Mouse (Mus musculus) forebrain, postnatal 0 days (tissue): ENCODE data around the gene Rhoa. TPM values are rescaled to one million over a fixed set of nuclear protein-coding genes. Genes with fewer than 3 reads are reported as not detected.

Experiments
- ATAC-seq: fragments of 200-750 bp; cut with Nextera tagmentation; 2 replicates; pipeline ENCODE4 v1.8.0; 2017; ENCODE audit warnings: mild to moderate bottlenecking, moderate library complexity
- DNase-seq: peaks from one replicate; pipeline ENCODE4 v3.0.0-alpha.2; 2015
- H3K27ac ChIP-seq: fragments of 300-500 bp; sonication (generic); 2 replicates; pipeline ENCODE4 v1.5.1; 2014; ENCODE audit warnings: low read depth, mild to moderate bottlenecking, antibody characterized with exemption, low read length, moderate library complexity, mixed read lengths
- H3K27me3 ChIP-seq: fragments of 300-500 bp; sonication (generic); 2 replicates; pipeline ENCODE4 v1.6.1; 2014; ENCODE audit warnings: mild to moderate bottlenecking, low read length, mixed read lengths; ENCODE audit not compliant: insufficient read depth
- H3K36me3 ChIP-seq: fragments of 300-500 bp; sonication (generic); 2 replicates; pipeline ENCODE4 v1.6.1; 2014; ENCODE audit warnings: mild to moderate bottlenecking, moderate library complexity; ENCODE audit not compliant: insufficient read depth
- H3K4me1 ChIP-seq: fragments of 300-500 bp; sonication (generic); 2 replicates; pipeline ENCODE4 v1.6.1; 2014; ENCODE audit warnings: antibody characterized with exemption; ENCODE audit not compliant: insufficient read depth
- H3K4me2 ChIP-seq: fragments of 300-500 bp; sonication (generic); 2 replicates; pipeline ENCODE4 v1.6.1; 2014; ENCODE audit warnings: low read depth, mild to moderate bottlenecking, moderate library complexity
- H3K4me3 ChIP-seq: fragments of 300-500 bp; sonication (generic); 2 replicates; pipeline ENCODE4 v1.5.1; 2014; ENCODE audit warnings: low read depth, low read length, mixed read lengths
- H3K9ac ChIP-seq: fragments of 300-500 bp; sonication (generic); 2 replicates; pipeline ENCODE4 v1.6.1; 2014; ENCODE audit warnings: mild to moderate bottlenecking
- H3K9me3 ChIP-seq: fragments of 300-500 bp; sonication (generic); 2 replicates; pipeline ENCODE4 v1.6.1; 2016; ENCODE audit warnings: low read length
- CTCF ChIP-seq: sonication (generic); IDR thresholded peaks from 2 replicates; pipeline ENCODE4 v1.5.1; 2016; ENCODE audit warnings: antibody characterized with exemption, control low read depth, low read depth
- WGBS: fragments of 180-500 bp; shearing (Covaris S2); extraction: QIAGEN DNeasy Blood & Tissue Kit; methylation state at CpG from one replicate; pipeline ENCODE4 v1.1.7; 2014; 5-methylcytosine and 5-hydroxymethylcytosine counted together
- polyA plus RNA-seq: library from polyadenylated mRNA; unstranded; fragments of >200 nt; fragmentation: Nextera tagmentation; extraction: Ambion mirVana; gene quantifications from 2 replicates; pipeline ENCODE4 v1.2.1, GENCODE M21; 2015
- total RNA-seq: library from RNA; depleted of rRNA; stranded (reverse); fragments of >200 nt; gene quantifications from 2 replicates; pipeline ENCODE4 v1.2.3, GENCODE M21; 2014; rRNA removed

Gene Rhoa
- total and polyA plus RNA-seq, 2 experiments from 2014 or later: 126 to 271 TPM

DNA sequence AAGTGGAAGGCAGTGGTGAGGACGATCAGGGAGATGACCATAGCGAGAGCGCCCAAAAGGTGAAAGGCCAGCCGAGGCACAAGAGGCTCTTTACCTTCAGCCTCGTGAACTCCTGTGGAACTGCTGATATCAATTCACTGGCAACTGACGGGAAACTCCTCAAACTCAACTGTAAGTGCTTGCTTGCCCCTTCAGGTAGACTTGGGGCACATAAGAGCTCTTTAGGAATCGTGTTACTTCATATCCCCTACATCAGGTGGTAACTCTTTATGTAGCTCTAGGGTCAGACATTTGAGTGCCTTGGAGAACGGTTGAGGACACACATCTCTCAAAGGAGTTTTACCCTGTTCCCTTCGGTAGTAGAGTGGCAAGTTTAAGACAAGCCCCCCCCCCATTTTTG lies 75.5 kb downstream of the Rhoa start:
- Histone ChIP-seq H3K4me1 (no peaks in the 10 kb centered on the region), H3K27ac (no peak overlapping the region), H3K4me2 (no peak overlapping the region), H3K27me3 (no peaks in the 10 kb centered on the region), H3K9ac (no peak overlapping the region), H3K4me3 (no peak overlapping the region), H3K9me3 (no peaks in the 10 kb centered on the region), H3K36me3 (peaks cover 73% of the 10 kb centered on the region)
- ATAC-seq: no peak
- no peak for TF ChIP-seq CTCF
- DNase-seq: no peak
- WGBS: 97% methylated on average over 9 of the region's 9 CpGs

- 87% methylated on average over 7 of the region's 7 CpGs for WGBS
- no peaks in the 10 kb centered on the region for H3K27me3 ChIP-seq
- no peak for ATAC-seq
Observed at GRCm38 (mm10) chr9:108385006-108385405, 79.1 kb downstream of the Rhoa start.

DNA sequence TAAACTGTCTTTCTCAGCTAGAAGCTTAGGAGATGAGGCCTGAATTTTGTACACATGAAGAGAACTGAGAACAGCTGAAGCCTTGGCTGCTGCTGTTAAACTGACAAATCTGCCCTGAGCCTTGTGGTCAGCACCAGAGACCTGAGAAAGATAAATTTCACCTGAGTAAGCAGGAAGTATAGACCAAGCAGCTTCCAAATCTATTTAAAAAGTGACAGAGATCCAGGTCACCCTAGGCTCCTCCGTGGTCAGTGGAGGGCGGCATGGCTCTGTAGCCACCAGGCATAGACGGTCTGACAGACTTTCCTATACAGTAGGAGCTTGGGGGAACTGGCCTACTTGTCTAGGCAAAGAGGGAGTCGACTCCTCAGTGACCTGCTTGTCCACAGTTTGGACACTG lies 80.9 kb downstream of the Rhoa start:
- 87% methylated on average over 4 of the region's 4 CpGs for WGBS
- no peaks in the 10 kb centered on the region for H3K9me3 ChIP-seq
- no peaks in the 10 kb centered on the region for H3K4me1 ChIP-seq
- no peak for TF ChIP-seq CTCF
- no peak overlapping the region for H3K4me3 ChIP-seq
- H3K36me3 ChIP-seq: peaks cover 82% of the 10 kb centered on the region
- DNase-seq (no peak), ATAC-seq (no peak)
- H3K9ac ChIP-seq: no peak overlapping the region
- no peak overlapping the region for H3K27ac ChIP-seq
- no peak overlapping the region for H3K4me2 ChIP-seq
- no peaks in the 10 kb centered on the region for H3K27me3 ChIP-seq

More at GRCm38 (mm10) chr9:108385006-108385405, 79.1 kb downstream of the Rhoa start:
- Histone ChIP-seq H3K4me1 (no peaks in the 10 kb centered on the region), H3K9me3 (no peaks in the 10 kb centered on the region), H3K9ac (no peak overlapping the region), H3K4me2 (no peak overlapping the region), H3K4me3 (no peak overlapping the region), H3K36me3 (peaks cover 84% of the 10 kb centered on the region), H3K27ac (no peak overlapping the region)
- TF ChIP-seq CTCF: no peak
- no peak for DNase-seq

Other genes starting within 250 kb of the Rhoa start
- gene Mst1, start 225.7 kb upstream of the Rhoa start, total RNA-seq: 0.10 TPM in 1 of 2 replicates, not detected in the other
- not detected in 2 replicates for gene Mst1, start 225.7 kb upstream of the Rhoa start, polyA plus RNA-seq
- gene Rnf123, start 222.8 kb upstream of the Rhoa start, total RNA-seq: 32.0 and 35.8 TPM in 2 replicates
- 25.4 and 37.0 TPM in 2 replicates for gene Rnf123, start 222.8 kb upstream of the Rhoa start, polyA plus RNA-seq
- 24.5 and 27.9 TPM in 2 replicates for gene Apeh, start 211.5 kb upstream of the Rhoa start, total RNA-seq
- 28.2 and 30.0 TPM in 2 replicates for gene Apeh, start 211.5 kb upstream of the Rhoa start, polyA plus RNA-seq
- gene Bsn, start 115.7 kb upstream of the Rhoa start, total RNA-seq: 27.4 and 34.1 TPM in 2 replicates
- 3.0 and 5.5 TPM in 2 replicates for gene Bsn, start 115.7 kb upstream of the Rhoa start, polyA plus RNA-seq
- gene Dag1, start 42.2 kb upstream of the Rhoa start, total RNA-seq: 86.9 and 114 TPM in 2 replicates
- 64.3 and 77.4 TPM in 2 replicates for gene Dag1, start 42.2 kb upstream of the Rhoa start, polyA plus RNA-seq
- gene Nicn1, start 15.7 kb upstream of the Rhoa start, total RNA-seq: 66.6 and 67.7 TPM in 2 replicates
- gene Nicn1, start 15.7 kb upstream of the Rhoa start, polyA plus RNA-seq: 115 and 134 TPM in 2 replicates
- gene Amt, start 9.3 kb upstream of the Rhoa start, total RNA-seq: 25.9 and 32.6 TPM in 2 replicates
- 14.6 and 20.1 TPM in 2 replicates for gene Amt, start 9.3 kb upstream of the Rhoa start, polyA plus RNA-seq
- 47.7 and 50.0 TPM in 2 replicates for gene Tcta, start within 50 bp of the Rhoa start, total RNA-seq
- gene Tcta, start within 50 bp of the Rhoa start, polyA plus RNA-seq: 59.2 and 66.2 TPM in 2 replicates
- gene Gpx1, start 32.8 kb downstream of the Rhoa start, total RNA-seq: 184 and 264 TPM in 2 replicates
- 446 and 498 TPM in 2 replicates for gene Gpx1, start 32.8 kb downstream of the Rhoa start, polyA plus RNA-seq
- 112 and 134 TPM in 2 replicates for gene Usp4, start 41.7 kb downstream of the Rhoa start, total RNA-seq
- gene Usp4, start 41.7 kb downstream of the Rhoa start, polyA plus RNA-seq: 93.9 and 112 TPM in 2 replicates
- 2.8 and 4.2 TPM in 2 replicates for gene 1700102P08Rik, start 86.7 kb downstream of the Rhoa start, total RNA-seq
- 0.87 and 1.2 TPM in 2 replicates for gene 1700102P08Rik, start 86.7 kb downstream of the Rhoa start, polyA plus RNA-seq
- gene Ccdc36, start 122.4 kb downstream of the Rhoa start, total RNA-seq: 1.8 and 1.9 TPM in 2 replicates
- 1.2 and 1.8 TPM in 2 replicates for gene Ccdc36, start 122.4 kb downstream of the Rhoa start, polyA plus RNA-seq
- gene BC048562, start 130.4 kb downstream of the Rhoa start, total RNA-seq: not detected in 2 replicates
- not detected in 2 replicates for gene BC048562, start 130.4 kb downstream of the Rhoa start, polyA plus RNA-seq
- 37.2 and 38.7 TPM in 2 replicates for gene Ccdc71, start 154.4 kb downstream of the Rhoa start, total RNA-seq
- 51.6 and 55.8 TPM in 2 replicates for gene Ccdc71, start 154.4 kb downstream of the Rhoa start, polyA plus RNA-seq
- gene Klhdc8b, start 155.5 kb downstream of the Rhoa start, total RNA-seq: 68.7 and 95.6 TPM in 2 replicates
- gene Klhdc8b, start 155.5 kb downstream of the Rhoa start, polyA plus RNA-seq: 45.5 and 56.5 TPM in 2 replicates
- 22.5 and 36.3 TPM in 2 replicates for gene Lamb2, start 173.6 kb downstream of the Rhoa start, total RNA-seq
- 9.1 and 12.5 TPM in 2 replicates for gene Lamb2, start 173.6 kb downstream of the Rhoa start, polyA plus RNA-seq
- gene Usp19, start 184.5 kb downstream of the Rhoa start, total RNA-seq: 90.3 and 97.0 TPM in 2 replicates
- gene Usp19, start 184.5 kb downstream of the Rhoa start, polyA plus RNA-seq: 32.2 and 41.5 TPM in 2 replicates
- gene Qars, start 201.6 kb downstream of the Rhoa start, total RNA-seq: 121 and 155 TPM in 2 replicates
- gene Qars, start 201.6 kb downstream of the Rhoa start, polyA plus RNA-seq: 55.1 and 59.5 TPM in 2 replicates
- gene Qrich1, start 210.7 kb downstream of the Rhoa start, total RNA-seq: 206 and 265 TPM in 2 replicates
- gene Qrich1, start 210.7 kb downstream of the Rhoa start, polyA plus RNA-seq: 109 and 123 TPM in 2 replicates